Mouse (Mus musculus): Measurements from ENCODE around the gene Ankrd55.
"Not testable (repeated sequence)": the region's sequence is repeated elsewhere in the genome, so short reads cannot be mapped to it uniquely, and the experiment has no call there.

DNA sequence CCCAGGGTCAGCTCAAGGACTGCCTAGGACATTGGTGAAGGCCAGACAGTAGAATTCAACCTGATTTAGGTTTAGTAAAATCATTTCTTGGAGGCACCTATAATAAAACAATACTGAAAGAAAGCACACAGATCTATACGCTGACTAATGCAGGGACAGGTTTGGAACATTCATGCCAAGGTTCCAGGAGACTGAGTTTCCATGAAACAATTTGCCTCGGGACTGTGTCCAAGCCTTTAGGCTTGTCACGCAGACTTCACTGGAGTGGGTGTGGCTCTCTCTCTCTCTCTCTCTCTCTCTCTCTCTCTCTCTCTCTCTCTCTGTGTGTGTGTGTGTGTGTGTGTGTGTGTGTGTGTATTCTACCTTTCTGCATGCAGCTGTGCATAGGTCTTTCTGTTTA is 23.4 kb downstream of the Ankrd55 start:
- not testable (repeated sequence) for TF ChIP-seq POLR2A (IDR thresholded peaks at IDR 0.05; ENCODE audit: extremely low read depth, insufficient read depth, low read length); CTCF (IDR thresholded peaks at IDR 0.05; ENCODE audit: low read depth, low read length)
